Mouse (Mus musculus) hindbrain, embryonic 13.5 days (tissue): ENCODE results near the gene Kdelr1. TPM values are rescaled to one million over a fixed set of nuclear protein-coding genes. Genes with fewer than 3 reads are reported as not detected.

Source experiments
- ATAC-seq: fragments of 200-750 bp; cut with Nextera tagmentation; 2 replicates; pipeline ENCODE4 v1.8.0; 2017; ENCODE audit warnings: moderate TSS enrichment; ENCODE audit not compliant: low FRiP score
- H3K27ac ChIP-seq: fragments of 300-500 bp; sonication (generic); 2 replicates; pipeline ENCODE4 v1.5.1; 2015; ENCODE audit warnings: inconsistent platforms, mild to moderate bottlenecking, moderate library complexity
- H3K27me3 ChIP-seq: fragments of 300-500 bp; sonication (generic); 2 replicates; pipeline ENCODE4 v1.6.1; 2015; ENCODE audit warnings: mild to moderate bottlenecking, inconsistent platforms
- H3K36me3 ChIP-seq: fragments of 300-500 bp; sonication (generic); 2 replicates; pipeline ENCODE4 v1.6.1; 2015; ENCODE audit warnings: mild to moderate bottlenecking, inconsistent platforms
- H3K4me1 ChIP-seq: fragments of 300-500 bp; sonication (generic); replicated peaks from 2 replicates; pipeline ENCODE4 v1.6.1; 2015; ENCODE audit warnings: inconsistent platforms
- H3K4me2 ChIP-seq: fragments of 300-500 bp; sonication (generic); 2 replicates; pipeline ENCODE4 v1.6.1; 2015; ENCODE audit warnings: inconsistent platforms, mild to moderate bottlenecking, moderate library complexity
- H3K4me3 ChIP-seq: fragments of 300-500 bp; sonication (generic); 2 replicates; pipeline ENCODE4 v1.5.1; 2015; ENCODE audit warnings: mild to moderate bottlenecking, inconsistent platforms
- H3K9ac ChIP-seq: fragments of 300-500 bp; sonication (generic); 2 replicates; pipeline ENCODE4 v1.6.1; 2015; ENCODE audit warnings: mild to moderate bottlenecking, inconsistent platforms
- H3K9me3 ChIP-seq: fragments of 300-500 bp; sonication (generic); 2 replicates; pipeline ENCODE4 v1.6.1; 2016; ENCODE audit warnings: inconsistent platforms
- WGBS: fragments of 180-500 bp; shearing (Covaris S2); methylation state at CpG from one replicate; pipeline ENCODE4 v1.1.7; 2015; 5-methylcytosine and 5-hydroxymethylcytosine counted together
- polyA plus RNA-seq: library from polyadenylated mRNA; unstranded; fragments of >200 nt; fragmentation: Nextera tagmentation; extraction: Ambion mirVana; gene quantifications from 2 replicates; pipeline ENCODE4 v1.2.1, GENCODE M21; 2015

Kdelr1 gene
- polyA plus RNA-seq, 1 experiment from 2014 or later, result 40.6 TPM

DNA sequence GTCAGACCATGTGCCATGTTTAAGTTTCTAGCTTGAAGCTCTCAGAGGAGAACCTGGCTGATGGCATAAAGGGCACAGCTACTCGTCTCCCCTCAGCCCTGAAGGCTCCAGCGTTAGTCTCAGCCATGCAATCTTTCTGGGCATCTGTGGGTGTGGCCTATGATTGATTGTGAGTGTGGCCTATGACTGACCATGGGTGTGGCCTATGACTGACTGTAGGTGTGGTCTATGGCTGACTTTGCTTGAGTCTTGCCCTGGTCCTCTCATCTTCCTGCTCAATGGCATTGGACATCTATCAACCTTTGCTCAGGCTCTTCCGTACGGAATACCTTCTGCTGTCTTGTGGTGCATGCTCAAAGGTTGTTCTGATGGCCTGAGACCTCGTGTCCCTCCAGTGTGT lies 29.0 kb downstream of the Kdelr1 start:
- Histone ChIP-seq H3K27me3 (no peaks in the 10 kb centered on the region), H3K4me1 (peaks cover 12% of the 10 kb centered on the region), H3K27ac (no peak overlapping the region), H3K9me3 (no peaks in the 10 kb centered on the region), H3K4me3 (no peak overlapping the region), H3K9ac (no peak overlapping the region), H3K36me3 (no peaks in the 10 kb centered on the region), H3K4me2 (no peak overlapping the region)
- ATAC-seq, result no peak
- WGBS, result 62% methylated on average over 5 of the region's 5 CpGs

DNA sequence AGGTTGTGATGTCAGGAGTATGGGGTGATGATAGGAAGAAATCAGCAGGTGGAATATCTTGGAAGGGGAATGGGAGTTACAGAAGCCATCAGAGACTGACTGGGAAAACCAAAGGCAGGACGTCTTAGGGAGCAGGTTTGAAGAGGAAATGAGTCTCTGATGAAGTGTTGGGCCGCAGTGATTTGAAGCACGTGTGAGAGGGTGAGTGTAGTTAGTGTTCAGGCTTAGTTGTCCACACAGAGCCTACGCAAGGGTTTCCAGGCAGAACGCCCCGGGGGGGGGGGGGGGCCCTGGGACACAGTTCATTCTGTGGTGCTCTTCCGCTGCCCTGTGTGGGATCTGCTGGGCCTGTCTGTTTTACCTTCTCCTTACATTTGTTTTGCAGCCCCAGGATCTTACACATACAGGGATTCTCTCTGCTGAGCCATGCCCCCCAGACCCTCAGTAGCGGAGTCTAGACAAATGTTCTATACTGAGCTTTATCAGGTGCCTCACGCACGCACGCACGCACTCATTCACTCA lies 30.0 kb downstream of the Kdelr1 start:
- Histone ChIP-seq H3K4me3 (no peak overlapping the region), H3K4me1 (peaks cover 6% of the 10 kb centered on the region), H3K36me3 (peaks cover under 1% of the 10 kb centered on the region; the same call in 1 of the 2 replicates), H3K27me3 (no peaks in the 10 kb centered on the region), H3K27ac (no peak overlapping the region), H3K4me2 (no peak overlapping the region), H3K9me3 (no peaks in the 10 kb centered on the region), H3K9ac (no peak overlapping the region)
- ATAC-seq, result no peak
- 84% methylated on average over 10 of the region's 12 CpGs for WGBS

DNA sequence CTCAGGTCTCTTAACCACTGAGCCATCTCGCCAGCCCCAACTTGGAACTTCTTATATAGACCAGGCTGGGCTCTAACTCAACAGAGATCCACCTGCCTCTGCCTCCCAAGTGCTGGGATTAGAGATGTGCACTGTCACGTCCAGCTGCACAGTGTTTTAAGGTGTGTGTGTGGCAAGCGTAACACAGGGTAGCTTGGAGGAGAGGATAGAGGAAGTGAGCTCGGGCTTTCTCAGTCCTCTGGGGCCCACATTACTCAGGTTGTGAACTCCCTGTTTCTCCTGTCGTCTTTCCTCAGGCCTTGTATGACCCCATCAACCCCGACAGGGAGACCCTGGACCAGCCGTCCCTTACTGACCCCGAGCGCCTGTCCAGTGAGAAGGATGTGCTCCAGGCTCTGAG lies 34.0 kb downstream of the Kdelr1 start:
- H3K4me3 ChIP-seq, result no peak overlapping the region
- 91% methylated on average over 9 of the region's 9 CpGs for WGBS
- H3K4me1 ChIP-seq, result no peaks in the 10 kb centered on the region
- H3K9ac ChIP-seq, result no peak overlapping the region
- H3K36me3 ChIP-seq, result peaks cover 33% of the 10 kb centered on the region
- no peaks in the 10 kb centered on the region for H3K27me3 ChIP-seq
- no peak overlapping the region for H3K27ac ChIP-seq
- H3K9me3 ChIP-seq, result no peaks in the 10 kb centered on the region
- no peak overlapping the region for H3K4me2 ChIP-seq
- ATAC-seq, result no peak

DNA sequence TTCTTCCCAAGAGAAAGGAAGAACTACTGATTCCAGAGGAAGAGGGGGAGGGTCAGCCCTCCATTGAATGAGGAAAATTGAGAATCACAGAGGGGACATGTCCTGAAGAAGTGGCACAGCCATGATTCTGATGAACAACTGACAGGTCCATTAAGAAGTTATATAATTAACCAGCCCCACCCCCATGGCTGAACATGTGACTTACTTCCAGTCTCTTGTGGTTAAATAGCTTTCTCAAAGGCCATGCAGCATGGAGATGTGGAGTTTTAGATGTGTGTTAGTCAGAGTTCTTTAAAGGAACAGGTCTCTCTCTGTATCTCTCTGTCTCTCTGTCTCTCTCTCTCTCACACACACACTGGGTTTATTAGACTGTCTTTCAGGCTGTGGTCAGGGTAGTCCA lies 35.8 kb downstream of the Kdelr1 start:
- Histone ChIP-seq H3K4me1 (no peaks in the 10 kb centered on the region), H3K36me3 (peaks cover 40% of the 10 kb centered on the region), H3K27me3 (no peaks in the 10 kb centered on the region), H3K9me3 (no peaks in the 10 kb centered on the region), H3K4me3 (no peak overlapping the region), H3K27ac (no peak overlapping the region), H3K9ac (no peak overlapping the region), H3K4me2 (no peak overlapping the region)
- ATAC-seq, result no peak

DNA sequence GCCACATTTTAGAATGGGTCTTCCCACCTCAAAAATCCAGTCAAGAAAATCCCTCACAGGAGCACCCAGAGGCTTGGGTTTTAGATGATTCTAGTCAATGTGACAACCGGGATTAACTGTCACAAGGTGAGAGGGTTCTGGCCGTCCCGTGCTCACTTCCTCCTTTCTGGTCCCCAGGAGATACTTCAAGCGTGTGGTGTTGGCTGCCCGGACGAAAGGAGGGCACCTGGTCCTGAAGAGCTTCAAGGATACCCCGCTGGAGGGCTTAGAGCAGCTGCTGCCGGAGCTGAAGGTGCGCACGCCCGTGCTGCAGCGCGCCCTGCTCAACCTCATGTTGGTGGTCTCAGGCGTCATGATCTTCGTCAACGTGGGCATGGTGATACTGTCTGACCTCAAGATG lies 36.6 kb downstream of the Kdelr1 start:
- 96% methylated on average over 16 of the region's 16 CpGs for WGBS
- H3K4me2 ChIP-seq, result no peak overlapping the region
- no peak overlapping the region for H3K4me3 ChIP-seq
- H3K9me3 ChIP-seq, result no peaks in the 10 kb centered on the region
- no peak overlapping the region for H3K9ac ChIP-seq
- H3K27ac ChIP-seq, result no peak overlapping the region
- no peaks in the 10 kb centered on the region for H3K27me3 ChIP-seq
- no peak for ATAC-seq
- no peaks in the 10 kb centered on the region for H3K4me1 ChIP-seq
- peaks cover 40% of the 10 kb centered on the region for H3K36me3 ChIP-seq

DNA sequence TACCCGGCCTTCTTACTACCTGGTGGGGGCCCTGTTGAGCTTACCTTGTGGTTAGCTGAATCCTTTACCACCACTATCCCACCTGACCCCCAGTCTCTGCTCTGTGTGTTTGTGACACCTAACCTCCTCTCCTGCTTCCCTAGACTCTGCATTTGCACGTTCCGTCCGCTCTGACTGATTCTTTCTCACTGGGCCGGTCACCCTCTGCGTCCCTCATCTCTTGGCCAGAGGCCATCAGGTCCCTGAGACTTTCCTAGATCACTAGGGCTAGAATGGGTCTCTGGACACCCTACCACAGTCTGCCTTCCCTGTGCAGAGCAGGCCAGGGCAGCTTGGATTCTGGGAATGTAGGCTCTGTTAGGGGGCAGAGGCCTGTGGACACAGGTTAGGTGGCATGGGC lies 41.5 kb downstream of the Kdelr1 start:
- Histone ChIP-seq H3K4me3 (no peak overlapping the region), H3K27me3 (0 out of 2 replicates have a peak, but pooled peaks cover under 1% of the 10 kb centered on the region), H3K27ac (no peak overlapping the region)

DNA sequence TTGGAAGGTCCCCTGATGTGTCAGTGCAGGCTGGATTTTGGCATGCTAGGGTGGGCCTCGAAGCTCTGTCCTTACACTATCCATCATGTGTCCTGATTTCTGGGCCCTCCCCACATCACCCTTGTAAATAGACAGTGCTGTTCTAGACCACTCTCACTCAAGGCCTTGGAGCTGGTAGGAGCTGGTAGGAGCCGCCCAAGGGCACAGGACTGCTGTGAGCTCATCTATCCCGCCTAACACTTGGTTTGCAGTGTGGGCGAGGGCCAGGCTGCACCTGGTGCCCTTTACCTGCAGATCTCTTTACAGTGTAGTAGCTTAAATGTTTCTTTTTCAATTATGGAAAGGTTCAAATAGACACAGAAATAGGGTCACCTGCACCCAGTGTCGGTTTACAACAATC lies 42.4 kb downstream of the Kdelr1 start:
- WGBS, result 96% methylated on average over 5 of the region's 5 CpGs
- 0 out of 2 replicates have a peak overlapping the region, but pooled peaks have one; percentile 15 for H3K9ac ChIP-seq
- ATAC-seq, result no peak

More for the DNA sequence above, 41.5 kb downstream of the Kdelr1 start:
- Histone ChIP-seq H3K4me1 (peaks cover 21% of the 10 kb centered on the region), H3K36me3 (peaks cover 29% of the 10 kb centered on the region), H3K4me2 (no peak overlapping the region), H3K9ac (no peak overlapping the region), H3K9me3 (no peaks in the 10 kb centered on the region)
- 90% methylated on average over 6 of the region's 6 CpGs for WGBS
- no peak for ATAC-seq

DNA sequence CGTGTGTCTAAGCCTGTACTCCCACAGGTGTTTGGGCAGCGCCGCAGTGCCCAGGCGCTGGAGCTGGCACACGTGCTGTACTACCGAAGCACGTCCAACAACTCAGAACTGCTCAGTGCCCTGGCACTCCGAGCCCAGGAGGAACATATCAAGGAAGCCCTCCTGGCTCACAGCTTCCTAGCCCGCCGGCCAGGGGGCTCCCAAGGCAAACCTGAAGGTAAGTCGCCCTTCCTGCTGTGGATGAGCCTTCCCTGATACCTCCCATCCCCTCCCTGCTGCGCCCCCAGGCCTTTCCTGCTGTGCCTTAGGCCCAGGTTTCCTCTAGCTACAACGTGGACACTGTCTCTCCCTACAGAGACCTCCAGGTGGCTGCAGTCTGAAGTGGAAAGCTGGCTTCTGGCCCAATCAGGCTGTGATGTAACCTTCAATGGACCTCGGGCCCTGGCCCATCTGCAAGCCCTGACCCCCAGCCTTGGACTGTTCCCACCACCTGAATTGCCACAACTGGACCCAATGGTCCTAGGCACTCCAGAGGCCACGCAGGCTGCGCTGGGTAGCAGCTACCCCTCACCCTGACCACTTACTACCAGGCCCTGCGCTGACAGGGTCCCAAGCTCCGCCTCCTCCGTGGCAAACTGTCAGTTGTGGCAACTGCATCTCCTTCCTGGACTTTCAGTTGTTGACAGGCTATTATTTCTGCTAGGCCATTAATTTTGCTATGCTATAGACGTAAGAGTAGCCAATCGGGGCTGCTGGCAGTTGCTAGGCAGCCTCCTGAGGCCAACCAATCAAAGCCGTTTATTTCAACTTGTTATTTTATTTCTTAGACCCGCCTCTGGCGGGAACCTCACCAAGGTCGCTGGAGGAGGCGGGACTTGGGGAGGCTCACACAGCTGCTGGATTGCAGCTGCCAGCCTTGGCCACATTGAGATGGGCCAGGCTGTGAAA lies 43.8 kb downstream of the Kdelr1 start:
- peaks cover 14% of the 10 kb centered on the region; the same call in 1 of the 2 replicates for H3K27me3 ChIP-seq
- no peaks in the 10 kb centered on the region for H3K9me3 ChIP-seq
- WGBS, result 34% methylated on average over 26 of the region's 26 CpGs
- H3K9ac ChIP-seq, result peak overlapping the region; percentile 56
- peaks cover 8% of the 10 kb centered on the region for H3K36me3 ChIP-seq
- peak; percentile 87 for ATAC-seq
- H3K4me1 ChIP-seq, result peaks cover 21% of the 10 kb centered on the region
- H3K4me2 ChIP-seq, result peak overlapping the region; percentile 49
- H3K27ac ChIP-seq, result peak overlapping the region; percentile 91
- H3K4me3 ChIP-seq, result peak overlapping the region; percentile 31

More for the DNA sequence above, 42.4 kb downstream of the Kdelr1 start:
- H3K27me3 ChIP-seq, result 0 out of 2 replicates have a peak, but pooled peaks cover 4% of the 10 kb centered on the region
- peaks cover 21% of the 10 kb centered on the region for H3K4me1 ChIP-seq
- peaks cover 19% of the 10 kb centered on the region for H3K36me3 ChIP-seq
- H3K4me2 ChIP-seq, result no peak overlapping the region
- no peaks in the 10 kb centered on the region for H3K9me3 ChIP-seq
- no peak overlapping the region for H3K27ac ChIP-seq
- H3K4me3 ChIP-seq, result no peak overlapping the region

DNA sequence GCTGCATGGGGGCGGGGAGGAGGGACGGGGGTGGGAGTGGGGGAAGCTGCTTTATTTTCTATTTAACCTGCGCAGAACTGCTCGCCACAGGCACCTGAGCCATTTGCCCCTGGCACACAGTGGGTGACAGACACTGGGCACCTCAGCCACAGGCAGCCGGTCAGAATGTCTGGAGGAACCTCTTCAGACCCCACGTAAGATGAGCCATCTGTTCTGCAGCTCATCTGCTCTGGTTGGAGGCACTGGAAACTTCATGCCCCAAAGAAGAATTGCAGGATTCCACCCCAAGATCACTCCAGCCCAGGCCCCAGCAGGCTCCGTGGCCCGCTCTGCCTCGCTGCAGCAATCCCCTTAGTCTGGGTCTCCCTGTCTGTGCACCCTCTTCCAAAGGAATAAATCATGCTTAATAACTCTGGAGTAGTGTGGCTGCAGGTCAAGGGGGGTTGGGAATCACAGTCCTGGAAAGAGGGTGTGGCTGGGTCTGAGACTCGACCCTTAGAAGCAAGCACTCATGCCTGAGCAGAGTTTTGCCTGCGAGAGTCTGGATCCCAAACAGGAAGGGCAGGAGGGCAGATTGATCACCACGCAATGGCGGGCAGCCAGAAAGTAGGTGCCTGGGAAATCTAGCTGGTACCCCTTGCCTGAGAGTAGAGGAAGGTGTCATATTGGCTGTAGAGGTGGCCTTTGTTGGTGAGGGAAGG lies 44.6 kb downstream of the Kdelr1 start:
- peaks cover 7% of the 10 kb centered on the region; the same call in 1 of the 2 replicates for H3K36me3 ChIP-seq
- peak overlapping the region; percentile 56 for H3K9ac ChIP-seq
- no peaks in the 10 kb centered on the region for H3K9me3 ChIP-seq
- peak overlapping the region; percentile 91 for H3K27ac ChIP-seq
- peak; percentile 38; the same call in 1 of the 2 replicates for ATAC-seq
- peaks cover 14% of the 10 kb centered on the region; the same call in 1 of the 2 replicates for H3K27me3 ChIP-seq
- peaks cover 22% of the 10 kb centered on the region for H3K4me1 ChIP-seq
- 28% methylated on average over 13 of the region's 13 CpGs for WGBS
- H3K4me3 ChIP-seq, result peak overlapping the region; percentile 31
- peak overlapping the region; percentile 49 for H3K4me2 ChIP-seq

DNA sequence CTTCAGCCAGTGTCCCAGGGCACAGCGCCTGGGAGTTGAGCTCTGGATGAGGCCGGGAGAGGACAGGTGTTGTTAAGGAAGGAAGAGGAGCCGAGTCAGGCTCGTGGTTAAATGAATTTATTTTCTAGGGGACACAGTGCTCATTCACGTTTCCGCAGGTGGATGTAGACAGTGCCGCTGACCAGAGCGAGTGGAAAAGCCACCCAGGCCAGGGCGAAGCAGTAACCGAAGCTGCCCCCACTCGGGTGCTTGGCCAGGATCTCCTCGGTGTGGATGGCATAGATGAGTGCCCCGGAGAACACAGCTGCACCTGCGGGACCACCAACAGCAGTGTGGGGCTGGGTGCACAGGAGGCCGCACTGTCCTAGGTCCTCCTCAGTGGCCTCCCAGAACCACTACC lies 45.4 kb downstream of the Kdelr1 start:
- no peak for ATAC-seq
- H3K4me3 ChIP-seq, result no peak overlapping the region
- H3K4me1 ChIP-seq, result peaks cover 30% of the 10 kb centered on the region
- H3K36me3 ChIP-seq, result peaks cover 3% of the 10 kb centered on the region; the same call in 1 of the 2 replicates
- WGBS, result 86% methylated on average over 15 of the region's 15 CpGs
- peak overlapping the region; percentile 56; the same call in 1 of the 2 replicates for H3K9ac ChIP-seq
- no peaks in the 10 kb centered on the region for H3K9me3 ChIP-seq
- H3K4me2 ChIP-seq, result no peak overlapping the region
- H3K27me3 ChIP-seq, result peaks cover 14% of the 10 kb centered on the region; the same call in 1 of the 2 replicates
- peak overlapping the region; percentile 91; the same call in 1 of the 2 replicates for H3K27ac ChIP-seq

DNA sequence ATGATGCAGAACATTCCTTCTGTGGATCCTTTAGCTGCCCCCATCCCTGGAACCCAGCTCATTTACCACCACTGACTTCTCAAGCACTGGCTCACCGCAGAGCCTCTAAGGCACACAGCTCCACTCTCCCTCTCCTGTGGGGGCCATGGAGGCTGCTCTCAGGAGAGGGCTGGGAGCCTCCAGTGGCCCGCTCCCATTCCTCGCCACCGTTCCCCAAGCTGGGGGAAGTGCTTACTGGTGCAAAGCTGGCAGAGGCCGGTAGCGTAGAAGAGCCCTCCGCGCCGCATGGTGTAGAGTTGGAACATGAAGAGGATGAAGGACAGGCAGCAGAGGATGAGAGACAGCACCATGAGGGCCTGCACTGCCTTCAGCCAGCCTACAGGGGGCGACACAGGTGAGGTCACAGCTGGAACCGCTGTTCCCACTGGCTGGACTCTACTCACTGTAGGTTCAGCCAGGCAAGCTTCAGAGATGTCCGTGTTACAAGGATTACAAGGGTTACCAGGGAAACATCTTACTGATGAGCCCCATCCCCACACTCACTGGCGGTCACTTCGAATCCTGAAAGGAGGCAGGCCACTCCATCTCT lies 46.6 kb downstream of the Kdelr1 start:
- WGBS, result 67% methylated on average over 14 of the region's 14 CpGs
- Histone ChIP-seq H3K4me1 (peaks cover 35% of the 10 kb centered on the region), H3K9me3 (no peaks in the 10 kb centered on the region), H3K27ac (no peak overlapping the region), H3K9ac (no peak overlapping the region), H3K27me3 (peaks cover 14% of the 10 kb centered on the region; the same call in 1 of the 2 replicates), H3K4me3 (no peak overlapping the region), H3K36me3 (no peaks in the 10 kb centered on the region), H3K4me2 (no peak overlapping the region)
- no peak for ATAC-seq

DNA sequence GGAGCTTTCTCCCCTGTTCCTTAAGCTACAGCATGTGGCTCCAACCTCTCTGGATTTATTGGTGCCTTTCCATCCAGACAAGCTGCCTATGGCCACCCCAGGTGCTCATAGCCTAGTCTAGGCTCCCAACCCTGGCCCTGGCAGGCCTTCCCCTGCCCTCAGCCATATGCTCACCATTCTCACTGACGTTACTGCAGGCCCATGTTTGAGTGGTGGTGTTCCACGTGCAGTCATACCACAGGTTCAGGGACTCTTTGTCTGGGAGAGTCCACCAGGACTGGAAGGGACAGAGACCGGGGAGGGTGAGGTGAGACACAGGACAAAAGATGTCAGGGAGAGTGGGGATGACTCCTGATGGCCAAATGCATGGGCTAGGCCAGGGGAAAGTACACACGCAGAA lies 47.2 kb downstream of the Kdelr1 start:
- peaks cover 36% of the 10 kb centered on the region for H3K4me1 ChIP-seq
- no peak for ATAC-seq
- H3K4me2 ChIP-seq, result peak overlapping the region; percentile 32; the same call in 1 of the 2 replicates
- H3K27ac ChIP-seq, result no peak overlapping the region
- no peaks in the 10 kb centered on the region for H3K9me3 ChIP-seq
- no peak overlapping the region for H3K9ac ChIP-seq
- peaks cover 14% of the 10 kb centered on the region; the same call in 1 of the 2 replicates for H3K27me3 ChIP-seq
- H3K36me3 ChIP-seq, result no peaks in the 10 kb centered on the region
- WGBS, result 84% methylated on average over 4 of the region's 4 CpGs
- no peak overlapping the region for H3K4me3 ChIP-seq
